Mouse (Mus musculus) megakaryocyte progenitor cell, adult 5-6 weeks (primary cell): ENCODE measurements around the gene Cabin1. TPM values are rescaled to one million over a fixed set of nuclear protein-coding genes. Genes with fewer than 3 reads are reported as not detected.

Experiments used
- ATAC-seq: replicated peaks from 2 replicates; pipeline ENCODE4 v1.8.0; 2016; ENCODE audit warnings: mild to moderate bottlenecking, moderate TSS enrichment, inconsistent platforms; ENCODE audit not compliant: poor library complexity
- total RNA-seq, 2 experiments: library from RNA; stranded (forward) in 1 of 2; stranded (reverse) in 1 of 2; fragments of 157-497, 149-512 nt in 1 of 2; fragments of 200-1000 nt in 1 of 2; gene quantifications; 2 replicates each; pipeline versions ENCODE4 v1.2.3 to v1.2.4; 2015 to 2017

Gene Cabin1
- total RNA-seq, 2 experiments from 2014 or later: 36.5 to 37.8 TPM

DNA sequence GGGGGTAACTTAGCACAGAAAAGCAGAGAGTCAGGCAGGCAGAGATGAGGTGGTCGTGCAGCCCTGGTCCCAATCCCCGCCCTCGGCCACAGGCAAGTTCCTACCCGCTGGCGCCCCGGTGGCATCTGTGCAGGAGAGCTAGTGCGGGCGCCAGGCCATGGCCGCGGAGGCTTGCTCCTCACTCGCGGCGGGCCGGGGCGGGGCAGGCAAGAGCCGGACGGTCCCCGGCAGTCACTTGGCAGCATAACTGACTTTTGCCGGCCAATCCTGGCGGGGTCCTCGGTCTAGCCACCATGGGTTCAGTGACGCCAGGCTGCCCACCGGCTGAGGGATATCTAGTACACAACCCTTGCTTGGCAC, 96.2 kb downstream of the Cabin1 start:
- ATAC-seq: peak; percentile 57

DNA sequence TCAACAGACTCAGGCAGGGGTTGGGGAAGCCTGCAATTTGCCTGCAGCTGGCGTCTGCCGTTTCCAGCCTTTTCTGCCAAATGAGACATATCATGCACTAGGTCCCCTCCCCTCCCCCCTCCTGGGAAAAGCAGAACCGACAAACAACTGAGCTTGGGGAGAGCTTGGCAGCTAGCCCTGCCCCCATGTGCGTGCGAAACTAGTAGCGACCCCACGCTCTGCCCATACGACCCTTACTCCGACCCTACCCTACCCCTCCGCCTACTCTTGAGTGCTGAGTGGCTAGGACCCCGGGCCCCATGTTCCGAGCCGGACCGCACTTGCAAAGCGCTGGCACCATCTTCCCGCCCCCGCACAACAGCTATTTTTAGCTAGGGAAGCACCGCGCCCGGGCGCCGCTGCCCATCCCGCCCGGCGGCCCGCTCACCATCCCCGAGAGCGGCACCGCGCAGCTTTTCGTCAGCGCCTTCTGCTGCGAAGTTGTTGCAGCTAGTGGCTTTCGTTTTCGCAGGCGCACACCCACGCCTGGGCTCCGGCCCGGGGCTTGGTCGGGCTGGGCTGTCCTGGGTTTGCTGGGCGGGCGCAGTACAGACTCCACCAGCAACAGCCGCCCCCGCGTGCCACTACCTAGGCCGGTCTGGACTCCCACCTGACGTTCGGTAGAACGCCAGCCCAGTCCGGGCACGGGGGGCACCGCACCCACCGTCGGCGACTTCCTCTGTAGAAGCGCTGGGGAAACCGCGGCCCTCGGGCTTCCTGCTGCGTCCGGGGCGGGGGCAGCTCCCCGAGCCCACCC, 96.8 kb downstream of the Cabin1 start:
- peak; percentile 52 for ATAC-seq

DNA sequence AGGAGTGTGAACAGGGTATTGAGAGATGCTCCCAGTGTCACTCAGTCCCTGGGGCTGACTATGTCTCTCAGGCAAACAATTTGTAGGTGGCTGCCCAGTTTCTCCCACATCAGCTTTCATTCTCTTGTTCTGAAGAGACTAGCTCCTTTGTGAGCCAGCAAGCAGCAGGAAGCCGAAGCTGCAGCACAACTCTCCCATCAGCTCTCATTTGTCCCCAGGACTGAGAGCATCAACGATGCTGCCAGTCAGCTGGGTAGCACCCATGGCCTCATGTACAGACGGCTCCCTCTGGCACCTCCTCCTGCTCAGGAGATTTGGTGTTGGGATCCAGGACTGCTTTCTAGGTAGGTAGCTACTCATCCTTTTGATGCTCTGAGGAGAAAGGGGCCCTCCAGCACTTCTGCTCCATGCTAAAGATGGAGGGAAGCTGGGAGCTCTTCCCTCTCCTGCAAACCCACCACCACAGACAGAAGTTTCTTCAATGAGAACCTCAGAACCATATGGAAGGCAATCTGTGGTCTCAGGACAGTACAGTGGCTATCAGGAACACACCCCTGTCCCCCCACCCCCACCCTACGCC, 97.6 kb downstream of the Cabin1 start:
- no peak for ATAC-seq

DNA sequence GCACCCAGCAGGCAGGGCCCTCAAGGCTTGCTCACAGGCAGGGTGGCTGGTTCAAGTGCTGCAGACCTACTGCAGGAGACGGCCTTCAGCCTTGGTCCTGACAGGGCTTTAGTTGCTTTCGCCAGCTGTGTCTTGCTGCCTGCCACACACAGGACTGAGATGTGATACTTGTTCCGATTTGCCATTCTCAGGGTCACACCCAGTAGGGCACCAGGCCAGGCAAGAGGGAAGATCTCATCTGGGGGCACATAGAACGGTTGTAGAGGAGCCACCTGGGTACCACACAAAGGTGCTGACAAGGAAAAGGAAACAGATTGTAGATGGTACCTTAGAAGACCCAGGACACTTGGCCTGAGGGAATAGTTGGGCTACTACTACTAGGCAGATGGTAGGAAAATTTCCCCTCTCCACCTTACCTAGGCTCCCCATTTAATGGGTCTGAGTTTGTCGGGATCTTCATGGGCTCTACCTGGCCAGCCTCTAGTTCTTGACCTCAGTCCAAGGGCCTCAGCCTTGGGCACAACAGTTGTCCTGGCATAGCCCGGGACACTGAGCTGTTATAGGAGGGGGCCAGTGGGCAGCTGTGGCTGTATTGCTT, 99.4 kb downstream of the Cabin1 start:
- no peak for ATAC-seq

DNA sequence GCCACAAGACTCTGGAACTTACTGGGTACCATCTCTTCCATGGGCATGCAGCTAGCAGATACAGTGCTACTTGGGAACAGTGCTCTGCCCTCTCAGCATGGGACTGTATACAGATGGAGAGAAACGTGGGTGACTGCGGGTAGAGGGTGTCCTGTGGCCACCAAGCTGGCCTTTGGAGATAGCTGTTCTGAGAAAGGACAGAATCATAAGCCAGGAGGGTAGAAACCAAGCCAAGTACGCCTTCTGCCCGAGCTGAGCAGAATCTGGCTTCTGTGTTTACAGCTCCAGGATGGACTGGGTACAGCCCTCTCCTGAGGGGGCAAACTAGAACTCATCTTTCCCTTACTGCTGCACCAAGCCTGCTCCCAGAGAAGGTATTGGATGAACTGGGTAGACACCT, 101.6 kb downstream of the Cabin1 start:
- no peak for ATAC-seq

DNA sequence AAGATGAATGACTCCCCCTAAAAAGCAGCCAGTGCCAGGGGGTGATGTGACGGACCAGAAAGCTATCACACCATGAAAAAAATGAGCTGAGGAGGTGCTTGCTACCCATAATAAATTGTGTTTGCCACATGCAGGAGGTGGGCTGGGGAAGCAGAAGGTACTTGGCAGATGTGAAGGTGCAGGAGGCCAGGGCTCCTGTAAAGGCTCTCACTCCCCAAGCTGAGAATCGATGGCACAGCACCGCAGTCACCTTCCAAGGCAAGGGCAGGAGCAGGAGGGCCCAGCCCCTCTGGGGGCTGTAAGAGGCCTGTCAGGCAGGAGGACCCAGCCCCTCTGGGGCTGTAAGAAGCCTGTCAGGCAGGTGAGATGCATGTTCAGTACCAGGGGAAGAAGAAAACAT, 102.3 kb downstream of the Cabin1 start:
- ATAC-seq: no peak

DNA sequence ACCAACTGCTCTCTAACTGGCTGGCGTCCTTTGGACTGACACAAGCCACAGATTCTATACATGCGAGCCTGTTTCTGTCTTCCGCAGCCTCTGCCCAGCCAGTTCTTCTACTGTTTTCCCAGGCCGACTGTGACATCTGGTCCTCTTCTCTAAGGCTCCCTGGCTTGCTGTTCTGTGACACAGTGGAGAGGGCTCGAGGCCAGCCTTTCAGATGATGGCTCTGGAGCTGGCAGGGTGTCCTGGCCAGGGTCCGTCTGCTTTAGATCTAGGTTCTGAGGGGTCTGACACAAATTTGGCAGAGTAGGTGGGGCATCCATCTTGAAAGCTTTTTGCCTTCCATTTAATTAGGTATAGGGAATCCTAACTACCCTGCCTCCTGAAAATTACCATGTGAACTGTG, 102.8 kb downstream of the Cabin1 start:
- no peak for ATAC-seq

DNA sequence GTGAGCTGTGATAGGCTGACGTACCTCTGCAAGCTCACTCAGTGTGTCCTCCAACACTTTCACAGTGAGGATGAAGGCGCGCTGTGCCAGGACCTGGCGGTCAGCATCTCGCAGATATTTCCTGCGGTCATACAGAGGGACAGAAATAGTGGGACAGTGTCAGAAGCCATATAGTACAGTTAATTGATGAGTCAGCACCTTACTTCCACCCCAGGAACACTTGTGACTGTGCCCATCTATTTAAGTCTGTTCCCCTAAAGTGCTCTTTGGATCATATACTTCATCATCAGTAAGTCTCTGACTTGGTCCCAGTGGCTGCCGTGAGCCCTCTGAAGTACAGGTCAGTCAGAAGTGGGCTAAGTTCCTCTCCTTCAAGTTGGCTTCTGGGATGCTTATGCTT, 106.4 kb downstream of the Cabin1 start:
- no peak for ATAC-seq

DNA sequence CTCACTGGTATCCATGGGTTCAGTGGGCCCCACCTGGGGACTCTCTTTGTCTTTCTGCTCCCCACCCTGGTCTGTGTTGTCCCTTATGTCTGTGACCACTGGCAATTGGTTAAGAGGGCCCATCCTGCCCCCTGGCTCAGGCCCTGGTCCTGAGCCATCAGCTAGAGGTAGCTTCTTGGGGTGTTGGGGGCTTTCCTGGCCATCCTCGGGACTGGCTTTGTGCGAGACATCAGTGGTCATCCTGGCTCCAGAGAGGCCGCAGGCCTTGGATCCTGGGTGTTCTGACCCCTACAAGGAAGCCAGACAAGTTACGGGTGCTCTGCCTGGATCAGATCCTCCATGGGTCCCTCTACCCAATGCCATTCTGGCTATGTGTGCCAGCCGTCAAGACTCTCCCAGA, 107.0 kb downstream of the Cabin1 start:
- no peak for ATAC-seq

DNA sequence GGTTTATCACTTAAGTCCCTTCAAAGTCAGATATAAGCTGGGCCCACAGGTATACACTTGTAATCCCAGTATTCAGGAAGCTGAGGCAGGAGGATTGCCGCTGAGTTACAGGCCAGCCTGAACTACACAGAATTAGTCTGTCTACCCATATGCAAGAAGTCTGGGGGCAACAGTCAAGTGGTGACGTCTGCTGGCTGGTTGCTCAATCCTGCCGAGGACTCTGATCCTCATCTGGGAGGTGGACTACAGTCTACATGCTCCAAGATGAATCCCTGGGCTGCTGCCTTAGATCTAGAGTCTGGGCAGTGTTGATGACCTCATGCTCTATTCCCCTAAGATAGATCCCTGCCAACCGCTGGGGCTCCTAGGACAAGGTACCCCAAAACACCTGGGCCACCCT, 110.1 kb downstream of the Cabin1 start:
- ATAC-seq: no peak

DNA sequence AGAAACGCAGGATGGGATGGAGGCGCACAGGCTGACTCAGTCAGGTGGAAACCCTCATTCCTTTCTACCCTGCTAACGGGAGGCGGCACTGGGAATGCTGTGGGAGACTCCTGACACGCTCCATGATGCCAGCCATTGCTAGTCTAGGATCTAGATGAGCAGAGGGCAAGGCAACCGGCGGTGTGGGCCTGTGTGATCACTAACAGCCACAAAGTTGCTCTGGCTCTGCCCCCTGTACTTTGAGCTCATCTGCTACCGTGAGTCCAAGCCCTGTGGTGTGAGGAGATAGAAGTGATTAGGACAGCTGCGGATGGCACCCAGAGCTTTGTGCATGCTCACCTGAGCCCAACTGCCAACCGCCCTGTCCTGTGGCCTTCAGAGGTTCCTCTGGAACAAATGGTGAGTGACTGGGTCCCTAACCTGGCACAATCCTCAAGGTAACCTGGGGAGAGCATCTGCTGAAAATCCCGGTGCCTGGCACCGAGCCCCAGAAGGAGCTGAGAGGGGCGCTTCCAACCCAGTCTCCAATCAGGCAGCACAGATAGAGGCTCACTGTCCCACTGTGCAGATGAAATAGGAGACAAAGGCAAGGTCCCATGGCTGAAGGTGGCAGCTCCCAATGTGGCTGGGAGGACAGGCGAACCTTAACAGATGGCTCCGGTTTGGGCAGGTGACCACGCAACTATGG, 112.6 kb downstream of the Cabin1 start:
- no peak for ATAC-seq

DNA sequence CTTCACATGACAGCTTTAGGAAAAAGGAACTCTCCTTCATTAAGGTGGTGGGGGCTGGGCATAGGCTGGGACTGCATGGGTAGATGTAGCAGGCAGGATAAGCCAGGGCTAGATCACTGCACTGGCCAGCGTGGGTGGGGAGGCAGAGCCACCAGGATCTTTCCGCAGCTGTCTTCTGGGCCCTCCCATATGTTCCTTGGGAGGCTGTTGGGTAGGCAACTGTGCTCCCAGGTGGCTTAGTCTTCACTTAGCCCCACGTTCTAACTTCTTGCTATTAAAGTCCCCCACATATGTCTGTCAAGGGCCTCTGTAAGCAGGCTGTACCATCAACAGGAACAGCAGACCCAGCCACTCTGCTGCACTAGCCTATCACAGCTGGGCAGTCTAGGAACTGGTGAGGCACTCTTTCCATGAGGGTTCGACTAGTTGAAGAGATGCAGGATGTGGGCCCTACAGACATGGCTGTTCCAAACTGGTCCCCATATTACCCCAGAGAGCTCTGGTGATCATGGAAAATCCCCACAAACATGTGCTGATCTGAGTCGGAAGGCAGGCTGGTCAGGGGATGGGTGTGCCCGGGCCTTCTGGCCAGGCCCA, 113.7 kb downstream of the Cabin1 start:
- ATAC-seq: no peak

DNA sequence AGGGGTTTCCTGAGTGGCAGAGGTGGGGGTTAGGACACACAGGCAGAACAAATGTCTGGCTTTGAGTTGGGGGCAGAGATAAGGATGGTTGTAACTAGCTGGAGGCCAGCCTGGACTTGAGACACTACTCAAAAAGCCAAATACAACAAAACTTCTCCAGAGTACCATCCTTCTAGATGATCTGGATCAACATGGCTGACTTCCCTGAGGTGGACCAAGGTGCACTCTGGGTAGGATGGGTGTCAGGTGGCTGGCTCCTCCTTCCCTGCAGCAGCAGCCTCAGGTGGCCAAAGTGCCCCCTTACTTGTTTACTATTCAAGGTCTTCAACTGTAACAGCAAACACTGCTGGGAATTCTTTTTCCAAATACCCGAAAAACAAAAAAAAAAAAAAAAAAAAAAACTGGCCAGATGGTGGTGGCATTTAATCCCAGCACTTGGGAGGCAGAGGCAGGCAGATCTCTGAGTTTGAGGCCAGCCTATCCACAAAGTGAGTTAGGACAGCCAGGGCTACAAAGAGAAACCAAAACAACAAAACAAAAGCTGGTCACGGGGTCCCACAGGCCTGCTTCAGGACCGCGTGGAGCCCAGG, 114.6 kb downstream of the Cabin1 start:
- no peak for ATAC-seq

DNA sequence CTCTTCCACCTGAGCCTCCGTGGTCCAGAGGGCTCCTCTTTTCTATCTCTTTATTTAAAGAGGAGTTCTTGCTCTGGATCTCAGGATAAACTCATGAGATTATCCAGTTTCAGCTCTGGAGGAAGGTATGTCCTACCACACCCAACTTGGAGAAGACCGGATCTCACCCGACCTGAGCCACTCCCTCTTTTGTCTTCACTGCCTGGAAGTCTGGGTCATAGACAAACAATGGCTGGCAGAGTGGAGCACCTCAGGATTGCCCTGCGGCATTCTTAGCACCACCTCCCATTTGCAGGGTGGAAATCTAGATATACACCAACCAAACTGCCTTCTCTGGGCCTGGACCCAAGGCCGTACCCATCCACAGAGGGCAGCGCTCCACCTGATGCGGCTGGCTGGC, 115.1 kb downstream of the Cabin1 start:
- no peak for ATAC-seq

DNA sequence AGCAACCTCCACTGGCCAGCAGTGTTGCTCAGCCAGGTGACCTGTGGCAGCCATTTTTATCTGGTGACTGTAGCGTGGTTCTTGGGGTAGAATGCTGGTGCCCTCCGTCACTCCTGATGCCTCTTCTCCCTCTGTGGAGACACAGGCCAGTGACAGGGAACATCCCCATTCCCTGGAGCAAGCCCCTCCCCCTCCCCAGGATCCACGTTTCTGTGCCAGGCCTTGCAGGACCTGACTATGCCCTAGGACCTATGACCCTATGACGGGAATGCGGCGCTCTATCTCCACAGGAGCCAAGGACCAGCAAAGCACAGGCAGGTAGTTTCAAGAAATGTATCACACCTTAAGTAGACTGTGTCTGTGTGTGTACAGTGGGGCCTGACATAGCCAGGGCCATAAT, 116.0 kb downstream of the Cabin1 start:
- no peak for ATAC-seq

DNA sequence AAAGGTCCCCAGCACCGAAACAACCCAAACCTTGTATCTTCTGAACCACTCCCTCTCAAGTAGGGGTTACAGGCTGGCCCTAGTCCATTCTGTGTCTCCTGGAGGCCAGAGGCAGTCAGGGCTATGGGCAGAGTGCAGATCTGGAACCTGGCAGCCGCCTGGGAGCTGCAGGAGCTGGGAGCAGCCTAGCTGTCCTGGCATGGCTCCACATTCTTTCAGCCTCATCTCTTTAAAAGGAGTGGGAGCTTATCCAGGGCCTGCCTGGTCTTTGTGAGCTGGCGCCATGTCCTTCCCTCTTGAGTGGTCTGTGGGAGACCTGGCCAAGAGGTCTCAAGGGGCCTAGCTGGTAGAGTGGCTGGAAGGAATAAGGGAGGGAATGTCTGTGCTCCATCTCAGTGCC, 116.8 kb downstream of the Cabin1 start:
- no peak for ATAC-seq

DNA sequence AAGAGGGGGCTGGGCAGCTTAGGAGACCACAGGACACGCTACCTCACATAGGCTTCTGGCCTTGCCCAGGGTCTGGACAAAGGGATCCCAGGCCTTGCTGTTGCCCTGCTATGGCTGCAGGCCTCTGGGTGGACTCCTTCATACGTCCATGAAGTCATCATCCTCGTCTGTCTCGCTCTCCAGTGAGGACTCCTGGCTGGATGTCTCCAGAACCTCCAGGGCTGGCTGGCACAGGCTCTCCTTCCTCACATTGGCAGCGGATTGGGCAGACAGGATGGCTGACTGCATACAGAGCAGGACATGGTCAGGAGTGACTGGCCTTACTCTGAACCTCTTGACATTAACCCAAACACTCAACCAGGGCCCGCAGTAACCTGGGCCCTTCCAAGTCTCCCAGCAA, 117.7 kb downstream of the Cabin1 start:
- no peak for ATAC-seq

DNA sequence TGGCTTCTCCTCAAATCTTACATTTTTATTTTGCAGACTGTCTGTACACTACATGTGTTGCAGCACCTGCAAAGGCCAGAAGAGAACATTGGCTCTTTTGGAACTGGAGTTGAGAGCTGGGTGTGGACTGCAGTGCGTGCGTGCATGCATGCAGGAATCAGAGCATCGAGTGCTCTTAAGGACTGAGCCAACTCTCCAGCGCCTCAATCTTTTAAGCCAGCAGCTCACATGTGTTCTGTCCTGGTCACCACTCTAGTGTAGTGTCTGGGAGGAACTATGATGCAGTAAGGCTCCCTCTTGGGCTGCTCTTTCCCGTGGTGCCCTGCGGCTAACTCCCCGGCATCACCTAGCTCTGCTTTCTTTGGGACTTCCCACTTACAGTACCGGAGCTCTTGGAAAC, 118.5 kb downstream of the Cabin1 start:
- no peak for ATAC-seq

DNA sequence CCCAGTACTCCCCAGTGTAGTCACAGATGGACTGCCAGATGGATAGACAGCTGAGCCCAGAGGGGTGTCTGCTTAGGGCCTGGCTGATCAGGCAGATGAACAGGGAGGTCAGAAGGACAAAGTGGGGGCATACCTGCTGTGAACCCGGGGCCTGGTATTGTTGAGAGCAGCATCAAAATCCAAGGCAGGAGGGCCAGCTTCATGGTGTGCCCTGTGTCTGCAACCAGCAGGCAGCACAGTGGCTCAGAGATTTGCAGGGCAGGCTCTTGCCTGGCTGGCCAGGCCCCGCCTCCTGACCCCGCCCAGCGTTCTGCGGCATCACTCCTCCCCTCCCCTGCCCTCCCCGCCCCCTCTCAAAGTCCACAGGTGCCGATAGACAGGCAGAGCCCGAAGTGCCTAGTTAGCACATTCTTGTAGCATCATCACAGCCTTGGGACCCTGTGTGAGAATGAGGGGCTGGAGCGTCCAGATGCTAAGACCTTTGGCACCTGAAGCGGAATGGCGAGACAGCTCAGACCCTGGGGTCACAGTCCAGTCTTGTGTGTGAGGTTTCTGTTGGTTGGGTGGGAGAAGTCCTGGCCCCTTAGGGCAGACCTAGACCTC, 120.3 kb downstream of the Cabin1 start, which contains the start of gene Susd2:
TSS of gene Susd2 (minus strand) at position 268 of the 603 bp plus-strand sequence.
- peak; percentile 72 for ATAC-seq

DNA sequence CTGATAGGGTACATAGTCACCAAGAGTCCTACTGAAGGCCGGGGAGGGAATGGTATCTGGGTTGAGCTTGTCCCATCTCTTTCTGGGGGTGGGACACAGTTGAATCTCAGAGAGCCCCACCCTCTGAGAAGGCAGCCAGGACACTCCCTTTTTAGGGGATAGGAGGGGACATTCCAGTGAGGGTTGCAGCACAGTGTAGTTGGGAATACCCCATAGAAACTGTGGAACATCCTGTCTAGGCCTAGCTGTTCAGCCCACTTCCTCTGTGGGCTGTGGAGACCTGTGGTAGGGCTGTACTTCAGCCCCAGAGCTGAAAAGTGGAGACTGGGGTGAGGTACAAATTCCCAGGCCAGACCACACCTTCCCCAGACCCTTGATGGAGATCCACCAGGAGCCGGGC, 121.2 kb downstream of the Cabin1 start:
- ATAC-seq: no peak

DNA sequence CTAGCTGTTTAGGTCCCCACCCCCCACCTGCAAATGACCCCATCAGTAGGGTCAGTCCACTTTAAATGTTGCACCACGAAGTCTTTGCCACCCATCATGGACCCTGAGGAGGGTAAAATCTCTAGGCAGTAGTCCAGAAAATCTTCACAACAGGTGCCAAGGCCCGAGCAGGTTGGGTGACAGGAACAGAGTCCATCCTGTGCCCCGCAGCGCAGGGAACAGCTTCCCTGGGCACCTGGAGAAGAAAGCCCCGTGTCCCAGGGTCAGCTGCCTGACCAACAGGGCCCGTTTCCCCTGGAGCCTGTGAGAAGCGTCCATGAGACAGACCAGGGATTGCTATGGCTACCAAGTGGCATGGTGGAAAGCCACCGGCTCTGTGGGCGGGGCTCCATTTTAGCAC, 121.7 kb downstream of the Cabin1 start:
- ATAC-seq: no peak
